Mouse (Mus musculus) kidney, embryonic 16.5 days (tissue): Measurements from ENCODE around the gene Atp5d. TPM values are rescaled to one million over a fixed set of nuclear protein-coding genes. Genes with fewer than 3 reads are reported as not detected.

Source experiments
- ATAC-seq: fragments of 200-750 bp; cut with Nextera tagmentation; 2 replicates; pipeline ENCODE4 v1.8.0; 2017; ENCODE audit warnings: moderate TSS enrichment; ENCODE audit not compliant: low FRiP score, low TSS enrichment
- H3K27ac ChIP-seq: fragments of 300-500 bp; sonication (generic); 2 replicates; pipeline ENCODE4 v1.5.1; 2014; ENCODE audit warnings: low read length
- H3K27me3 ChIP-seq: fragments of 300-500 bp; sonication (generic); 2 replicates; pipeline ENCODE4 v1.6.1; 2014; ENCODE audit warnings: low read length, control low read depth, mixed read lengths; ENCODE audit not compliant: insufficient read depth
- H3K36me3 ChIP-seq: fragments of 300-500 bp; sonication (generic); 2 replicates; pipeline ENCODE4 v1.6.1; 2014; ENCODE audit warnings: low read length, control low read depth, mixed read lengths; ENCODE audit not compliant: insufficient read depth
- H3K4me1 ChIP-seq: fragments of 300-500 bp; sonication (generic); 2 replicates; pipeline ENCODE4 v1.6.1; 2014; ENCODE audit warnings: low read length, control low read depth, mixed read lengths; ENCODE audit not compliant: insufficient read depth
- H3K4me2 ChIP-seq: fragments of 300-500 bp; sonication (generic); replicated peaks from 2 replicates; pipeline ENCODE4 v1.6.1; 2014; ENCODE audit warnings: low read depth, low read length
- H3K4me3 ChIP-seq: fragments of 300-500 bp; sonication (generic); 2 replicates; pipeline ENCODE4 v1.5.1; 2014; ENCODE audit warnings: mild to moderate bottlenecking, low read length
- H3K9ac ChIP-seq: fragments of 300-500 bp; sonication (generic); replicated peaks from 2 replicates; pipeline ENCODE4 v1.6.1; 2014; ENCODE audit warnings: low read length
- H3K9me3 ChIP-seq: fragments of 300-500 bp; sonication (generic); 2 replicates; pipeline ENCODE4 v1.6.1; 2016; ENCODE audit warnings: low read length, control low read depth
- WGBS: fragments of 180-500 bp; shearing (Covaris S2); extraction: QIAGEN DNeasy Blood & Tissue Kit; methylation state at CpG from one replicate; pipeline ENCODE4 v1.1.7; 2014; 5-methylcytosine and 5-hydroxymethylcytosine counted together
- polyA plus RNA-seq: library from polyadenylated mRNA; unstranded; fragments of >200 nt; fragmentation: Nextera tagmentation; extraction: Ambion mirVana; gene quantifications from 2 replicates; pipeline ENCODE4 v1.2.1, GENCODE M21; 2015

Gene Atp5d
- polyA plus RNA-seq, 1 experiment from 2014 or later: 676 TPM

- ATAC-seq: no peak
- no peak overlapping the region for H3K4me3 ChIP-seq
- H3K36me3 ChIP-seq: peaks cover 58% of the 10 kb centered on the region
- H3K9ac ChIP-seq: peak overlapping the region; percentile 0; the same call in 1 of the 2 replicates
- 45% methylated on average over 7 of the region's 7 CpGs for WGBS
- H3K4me2 ChIP-seq: no peak overlapping the region
- H3K9me3 ChIP-seq: no peaks in the 10 kb centered on the region
- H3K27me3 ChIP-seq: no peaks in the 10 kb centered on the region
- peaks cover 96% of the 10 kb centered on the region for H3K4me1 ChIP-seq
- H3K27ac ChIP-seq: peak overlapping the region; percentile 99
Observed at GRCm38 (mm10) chr10:80156752-80157053, 18.3 kb downstream of the Atp5d start.

DNA sequence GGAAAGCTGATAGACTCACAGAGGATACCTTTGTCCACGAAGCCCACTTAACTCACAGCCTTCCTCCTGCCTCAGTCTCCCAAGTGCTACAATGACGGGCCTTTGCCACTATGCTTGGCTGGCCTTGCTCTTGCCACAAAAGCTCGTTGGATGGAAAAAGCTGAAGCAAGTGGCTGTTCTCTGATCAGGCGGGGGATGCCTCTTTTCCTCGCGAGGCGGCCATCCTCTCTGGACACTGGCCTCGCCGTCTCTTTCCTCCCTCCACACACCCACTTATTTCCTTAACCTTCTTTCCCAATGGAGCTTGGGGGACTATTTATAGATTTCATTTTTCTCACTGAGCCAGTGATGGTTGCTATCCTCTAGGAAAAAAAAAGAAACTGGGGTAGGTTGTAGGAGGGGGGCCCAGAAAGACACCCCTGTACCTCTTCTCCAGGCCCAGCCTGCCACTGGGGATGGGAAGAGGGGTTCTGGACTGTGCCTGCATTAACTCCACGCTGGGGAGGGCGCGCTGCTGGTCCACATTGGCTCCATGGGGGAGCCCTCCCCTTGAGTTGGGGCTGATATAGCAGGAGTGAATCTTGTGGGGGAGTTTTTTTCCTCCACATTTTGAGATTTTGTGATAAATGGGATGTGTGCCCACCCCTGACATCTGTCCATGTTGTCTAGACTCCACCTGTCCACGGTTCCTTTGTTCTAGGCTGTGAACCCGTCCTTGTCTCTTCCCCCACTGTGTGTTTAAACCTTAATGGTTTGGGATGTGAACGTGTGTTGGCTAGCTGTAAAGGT is 18.9 kb downstream of the Atp5d start:
- Histone ChIP-seq H3K4me2 (no peak overlapping the region), H3K27me3 (no peaks in the 10 kb centered on the region), H3K27ac (peak overlapping the region; percentile 99), H3K4me3 (no peak overlapping the region), H3K9ac (peak overlapping the region; percentile 56), H3K4me1 (peaks cover 96% of the 10 kb centered on the region), H3K9me3 (no peaks in the 10 kb centered on the region), H3K36me3 (peaks cover 53% of the 10 kb centered on the region)
- no peak for ATAC-seq
- WGBS: 45% methylated on average over 15 of the region's 15 CpGs

GRCm38 (mm10) chr10:80158307-80158986 is 20.0 kb downstream of the Atp5d start:
- Histone ChIP-seq H3K4me3 (peak overlapping the region; percentile 47; the same call in 1 of the 2 replicates), H3K9me3 (no peaks in the 10 kb centered on the region)

GRCm38 (mm10) chr10:80159021-80159560 is 20.7 kb downstream of the Atp5d start:
- ATAC-seq: peak; percentile 12
- 3% methylated on average over 12 of the region's 12 CpGs for WGBS

More at GRCm38 (mm10) chr10:80158307-80158986, 20.0 kb downstream of the Atp5d start:
- no peak for ATAC-seq
- peak overlapping the region; percentile 66; the same call in 1 of the 2 replicates for H3K4me2 ChIP-seq
- no peaks in the 10 kb centered on the region for H3K27me3 ChIP-seq
- 3% methylated on average over 18 of the region's 18 CpGs for WGBS
- H3K9ac ChIP-seq: peak overlapping the region; percentile 56
- H3K27ac ChIP-seq: peak overlapping the region; percentile 99
- peaks cover 96% of the 10 kb centered on the region for H3K4me1 ChIP-seq
- peaks cover 42% of the 10 kb centered on the region for H3K36me3 ChIP-seq

DNA sequence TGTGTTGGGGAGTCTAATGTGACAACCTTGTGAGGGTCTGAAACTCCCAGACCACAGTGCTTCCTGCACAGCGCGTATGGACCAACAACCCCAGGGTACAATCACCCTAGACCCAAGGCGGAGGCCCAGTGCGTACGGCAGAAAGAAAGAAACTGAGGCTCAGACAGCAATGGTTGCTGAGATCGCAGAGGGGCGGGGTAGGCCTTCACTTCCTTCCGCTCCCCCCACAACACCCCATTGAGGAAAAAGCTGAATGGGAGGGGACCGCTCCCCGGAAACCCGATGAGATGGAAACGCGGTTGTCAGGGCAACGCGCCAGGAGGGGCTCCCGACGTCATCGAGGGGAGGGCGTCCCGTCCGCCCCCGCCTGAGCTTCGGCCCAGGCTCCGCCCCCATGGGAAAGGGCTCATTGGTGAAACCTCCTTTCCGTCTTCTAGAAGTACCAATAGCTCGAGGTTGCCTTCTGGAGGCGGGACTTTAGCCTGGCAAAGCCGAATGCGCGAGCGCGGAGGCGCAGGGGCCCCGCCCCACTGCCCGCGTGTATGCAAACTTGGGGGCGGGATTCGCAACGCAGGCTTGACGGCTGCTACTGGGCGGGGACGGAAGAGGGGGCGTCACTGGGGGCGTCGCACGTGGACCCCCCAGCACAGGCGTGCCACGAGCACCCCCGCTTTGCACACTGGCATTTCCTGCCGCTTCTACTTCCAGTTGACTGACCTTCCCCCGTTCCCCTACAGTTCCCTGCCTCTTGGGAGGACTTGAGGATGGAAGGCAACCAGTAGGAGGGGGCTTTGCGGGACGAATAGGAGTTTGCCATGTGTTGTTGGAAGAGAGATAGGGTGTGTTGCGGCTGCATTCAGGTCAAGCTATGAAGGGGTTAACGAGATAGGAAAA is 21.4 kb downstream of the Atp5d start:
- H3K9ac ChIP-seq: peak overlapping the region; percentile 63
- H3K27me3 ChIP-seq: no peaks in the 10 kb centered on the region

More at GRCm38 (mm10) chr10:80159021-80159560, 20.7 kb downstream of the Atp5d start:
- Histone ChIP-seq H3K4me1 (peaks cover 95% of the 10 kb centered on the region), H3K9me3 (no peaks in the 10 kb centered on the region), H3K27ac (peak overlapping the region; percentile 99), H3K4me2 (peak overlapping the region; percentile 66), H3K36me3 (peaks cover 36% of the 10 kb centered on the region), H3K27me3 (no peaks in the 10 kb centered on the region), H3K4me3 (peak overlapping the region; percentile 47), H3K9ac (peak overlapping the region; percentile 62)

GRCm38 (mm10) chr10:80160455-80161371 is 22.3 kb downstream of the Atp5d start:
- peak; percentile 24 for ATAC-seq
- peaks cover 93% of the 10 kb centered on the region for H3K4me1 ChIP-seq
- H3K9me3 ChIP-seq: no peaks in the 10 kb centered on the region
- peak overlapping the region; percentile 99 for H3K27ac ChIP-seq
- H3K4me3 ChIP-seq: peak overlapping the region; percentile 47
- no peaks in the 10 kb centered on the region for H3K27me3 ChIP-seq
- H3K4me2 ChIP-seq: peak overlapping the region; percentile 66
- H3K9ac ChIP-seq: peak overlapping the region; percentile 63
- under 1% methylated on average over 33 of the region's 33 CpGs for WGBS
- H3K36me3 ChIP-seq: peaks cover 19% of the 10 kb centered on the region

More for the DNA sequence above, 21.4 kb downstream of the Atp5d start:
- Histone ChIP-seq H3K36me3 (peaks cover 28% of the 10 kb centered on the region), H3K4me2 (peak overlapping the region; percentile 66), H3K4me1 (peaks cover 95% of the 10 kb centered on the region), H3K27ac (peak overlapping the region; percentile 99), H3K4me3 (peak overlapping the region; percentile 47), H3K9me3 (no peaks in the 10 kb centered on the region)
- peak; percentile 60 for ATAC-seq
- under 1% methylated on average over 55 of the region's 55 CpGs for WGBS

GRCm38 (mm10) chr10:80161522-80162242 is 23.2 kb downstream of the Atp5d start:
- ATAC-seq: peak; percentile 33
- peak overlapping the region; percentile 99 for H3K27ac ChIP-seq
- peak overlapping the region; percentile 63 for H3K9ac ChIP-seq

DNA sequence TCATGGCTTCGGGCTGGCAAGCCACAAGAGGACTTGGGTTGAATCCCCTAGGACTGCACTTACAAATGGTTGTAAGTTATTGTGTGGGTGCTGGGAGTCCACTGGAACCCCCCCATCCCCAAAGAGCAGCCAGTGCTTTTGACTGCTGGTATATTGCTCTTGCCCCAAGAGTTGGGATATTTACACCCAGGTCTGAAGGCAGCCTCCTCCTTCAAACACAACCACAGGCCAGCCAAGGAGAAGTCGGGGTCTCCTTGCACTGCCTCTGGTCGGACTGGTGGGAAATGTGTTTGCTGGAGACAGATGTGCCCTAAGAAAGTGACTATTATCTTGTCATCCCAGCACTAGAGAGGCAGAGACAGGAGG is 23.8 kb downstream of the Atp5d start:
- H3K9ac ChIP-seq: peak overlapping the region; percentile 63
- H3K4me1 ChIP-seq: peaks cover 90% of the 10 kb centered on the region
- H3K4me2 ChIP-seq: peak overlapping the region; percentile 66; the same call in 1 of the 2 replicates
- no peak for ATAC-seq
- peak overlapping the region; percentile 99 for H3K27ac ChIP-seq
- no peak overlapping the region for H3K4me3 ChIP-seq
- 72% methylated on average over 3 of the region's 3 CpGs for WGBS
- no peaks in the 10 kb centered on the region for H3K27me3 ChIP-seq
- peaks cover 4% of the 10 kb centered on the region for H3K36me3 ChIP-seq
- H3K9me3 ChIP-seq: no peaks in the 10 kb centered on the region

More at GRCm38 (mm10) chr10:80161522-80162242, 23.2 kb downstream of the Atp5d start:
- Histone ChIP-seq H3K4me1 (peaks cover 90% of the 10 kb centered on the region), H3K27me3 (no peaks in the 10 kb centered on the region), H3K36me3 (peaks cover 10% of the 10 kb centered on the region), H3K4me3 (peak overlapping the region; percentile 47), H3K9me3 (no peaks in the 10 kb centered on the region), H3K4me2 (peak overlapping the region; percentile 66)
- WGBS: 7% methylated on average over 6 of the region's 7 CpGs
